Mouse (Mus musculus) embryonic facial prominence, embryonic 10.5 days (tissue): ENCODE measurements around the gene Rims4. TPM values are rescaled to one million over a fixed set of nuclear protein-coding genes. Genes with fewer than 3 reads are reported as not detected.
A peak's percentile ranks its signal among the peaks of the same experiment; 100 is the strongest.

ENCODE experiments used
- DNase-seq: peaks from one replicate; pipeline ENCODE4 v3.0.0-alpha.2; 2017; ENCODE audit warnings: low spot score
- H3K27ac ChIP-seq: fragments of 300-500 bp; sonication (generic); replicated peaks from 2 replicates; pipeline ENCODE4 v1.5.1; 2016; ENCODE audit warnings: mild to moderate bottlenecking
- H3K27me3 ChIP-seq: fragments of 300-500 bp; sonication (generic); replicated peaks from 2 replicates; pipeline ENCODE4 v1.6.1; 2016; ENCODE audit warnings: low read depth, mild to moderate bottlenecking; ENCODE audit not compliant: poor library complexity, severe bottlenecking
- H3K36me3 ChIP-seq: fragments of 300-500 bp; sonication (generic); replicated peaks from 2 replicates; pipeline ENCODE4 v1.6.1; 2016; ENCODE audit warnings: mild to moderate bottlenecking, moderate library complexity
- H3K4me1 ChIP-seq: fragments of 300-500 bp; sonication (generic); 2 replicates; pipeline ENCODE4 v1.6.1; 2016
- H3K4me3 ChIP-seq: fragments of 300-500 bp; sonication (generic); 2 replicates; pipeline ENCODE4 v1.5.1; 2016; ENCODE audit warnings: mild to moderate bottlenecking, moderate library complexity
- H3K9me3 ChIP-seq: fragments of 300-500 bp; sonication (generic); 2 replicates; pipeline ENCODE4 v1.6.1; 2016; ENCODE audit warnings: mild to moderate bottlenecking
- WGBS: fragments of 180-500 bp; shearing (Covaris S2); methylation state at CpG from one replicate; pipeline ENCODE4 v1.1.7; 2016; 5-methylcytosine and 5-hydroxymethylcytosine counted together
- polyA plus RNA-seq: library from polyadenylated mRNA; unstranded; fragments of >200 nt; fragmentation: Nextera tagmentation; extraction: Ambion mirVana; gene quantifications from 2 replicates; pipeline ENCODE4 v1.2.1, GENCODE M21; 2016

Gene Rims4
- polyA plus RNA-seq, 1 experiment from 2014 or later = 0.65 TPM

DNA sequence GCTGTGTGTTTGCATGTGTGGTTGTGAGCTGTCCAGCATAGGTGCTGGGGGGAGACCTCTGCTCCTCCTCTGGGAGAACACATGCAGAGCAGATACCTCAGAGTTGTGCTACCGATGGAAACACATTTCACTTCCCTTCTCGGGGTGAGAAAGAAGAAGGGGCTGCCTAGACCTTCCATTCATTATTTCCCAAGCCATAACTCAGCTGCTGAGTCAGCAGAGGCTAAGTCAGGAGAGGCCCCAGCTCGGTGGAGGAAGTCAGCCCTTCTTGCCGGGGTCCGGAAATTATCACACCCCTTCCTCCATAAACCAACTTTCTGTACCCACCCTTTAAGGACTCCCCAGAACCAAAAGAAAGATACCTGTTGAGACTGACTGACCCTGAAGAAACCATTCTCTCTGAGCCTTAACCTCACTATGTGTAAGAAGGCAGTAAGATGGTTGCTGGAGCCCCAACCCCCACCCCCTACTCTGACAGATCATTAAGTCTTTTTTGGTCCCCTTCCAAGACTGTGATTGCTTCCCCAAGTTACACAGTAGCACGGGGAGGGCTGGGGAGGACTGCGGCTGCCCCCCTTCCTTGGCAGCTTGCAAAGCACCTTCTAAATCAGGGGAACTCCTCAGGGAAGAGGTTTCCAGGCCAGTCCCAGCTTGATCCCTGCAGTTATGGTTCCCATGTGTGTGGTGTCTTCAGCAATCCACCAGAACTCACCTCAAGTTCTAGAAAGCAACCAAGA, 10.1 kb upstream of the Rims4 start:
- Histone ChIP-seq H3K27ac (no peak overlapping the region), H3K9me3 (no peaks in the 10 kb centered on the region), H3K27me3 (peaks cover 2% of the 10 kb centered on the region; the same call in 1 of the 2 replicates), H3K4me1 (no peaks in the 10 kb centered on the region), H3K4me3 (no peak overlapping the region), H3K36me3 (no peaks in the 10 kb centered on the region)
- no peak for DNase-seq
- WGBS = 80% methylated on average over 7 of the region's 7 CpGs

DNA sequence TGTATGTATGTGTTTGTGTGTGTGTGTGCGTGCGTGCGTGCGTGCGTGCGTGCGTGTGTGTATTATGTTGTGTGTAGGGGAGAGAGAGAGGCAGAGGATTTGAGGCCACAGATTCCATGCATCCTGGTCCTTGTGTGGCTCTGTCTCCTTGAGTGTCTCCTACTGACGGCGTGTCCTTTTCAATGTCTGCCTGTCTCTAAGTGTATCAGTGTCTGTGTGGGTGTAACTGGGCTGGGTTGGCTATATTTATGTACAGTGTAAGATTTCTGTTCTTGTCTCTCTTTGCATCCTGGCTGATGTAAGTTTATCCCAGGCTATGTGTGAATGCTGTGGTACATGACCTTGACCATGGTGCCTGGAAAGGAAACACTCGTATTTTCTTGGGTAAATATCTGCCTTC, 6.6 kb upstream of the Rims4 start:
- DNase-seq = no peak
- H3K9me3 ChIP-seq = no peaks in the 10 kb centered on the region
- no peaks in the 10 kb centered on the region for H3K36me3 ChIP-seq
- H3K27me3 ChIP-seq = peaks cover 38% of the 10 kb centered on the region
- H3K4me1 ChIP-seq = no peaks in the 10 kb centered on the region
- H3K4me3 ChIP-seq = no peak overlapping the region
- no peak overlapping the region for H3K27ac ChIP-seq
- 93% methylated on average over 10 of the region's 10 CpGs for WGBS

DNA sequence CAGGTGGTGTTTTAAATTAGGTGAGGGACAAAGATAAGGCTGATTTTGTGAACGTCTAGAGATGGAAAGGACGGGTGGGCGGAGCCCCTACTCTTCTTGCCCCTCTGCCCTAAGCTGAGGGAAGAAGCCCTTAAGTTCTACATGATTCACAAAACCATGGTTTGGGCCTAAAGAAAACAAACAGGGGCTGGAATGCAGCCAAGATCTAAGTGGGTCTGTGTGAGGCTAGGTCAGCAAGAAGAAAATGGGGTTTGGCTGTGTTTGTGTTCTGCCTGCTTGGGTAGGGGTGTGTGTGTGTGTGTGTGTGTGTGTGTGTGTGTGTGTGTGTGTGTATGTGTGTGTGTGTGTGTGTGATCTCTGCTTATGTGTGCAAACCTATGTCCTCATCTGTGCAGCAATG, 6.0 kb upstream of the Rims4 start:
- H3K36me3 ChIP-seq = no peaks in the 10 kb centered on the region
- no peak for DNase-seq
- no peaks in the 10 kb centered on the region for H3K9me3 ChIP-seq
- no peak overlapping the region for H3K4me3 ChIP-seq
- H3K27ac ChIP-seq = no peak overlapping the region
- H3K4me1 ChIP-seq = no peaks in the 10 kb centered on the region
- H3K27me3 ChIP-seq = peaks cover 43% of the 10 kb centered on the region
- WGBS = 72% methylated on average over 3 of the region's 3 CpGs

DNA sequence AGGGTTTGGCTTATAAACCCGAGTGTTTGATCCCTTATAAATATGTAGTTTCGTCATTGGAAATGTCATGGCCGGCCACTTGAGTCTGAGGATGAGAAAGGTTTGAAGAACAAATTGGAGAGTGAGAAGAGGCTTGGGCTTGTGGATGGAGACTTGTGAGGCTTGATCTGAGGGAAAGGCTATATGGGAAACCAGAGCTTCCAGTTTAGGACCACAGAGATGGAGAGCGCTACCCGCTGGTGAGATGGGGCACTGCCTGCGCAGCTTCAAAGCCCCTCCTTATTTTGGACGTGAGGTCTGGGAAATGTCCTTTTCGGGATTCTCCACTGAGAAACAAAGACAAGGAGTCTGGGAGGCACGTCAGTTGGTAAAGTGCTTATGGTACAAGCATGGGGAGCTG, 4.6 kb upstream of the Rims4 start:
- no peaks in the 10 kb centered on the region for H3K9me3 ChIP-seq
- H3K27me3 ChIP-seq = peaks cover 57% of the 10 kb centered on the region
- peaks cover 11% of the 10 kb centered on the region for H3K4me1 ChIP-seq
- 54% methylated on average over 9 of the region's 9 CpGs for WGBS
- DNase-seq = no peak
- H3K36me3 ChIP-seq = no peaks in the 10 kb centered on the region
- H3K27ac ChIP-seq = no peak overlapping the region
- H3K4me3 ChIP-seq = no peak overlapping the region

DNA sequence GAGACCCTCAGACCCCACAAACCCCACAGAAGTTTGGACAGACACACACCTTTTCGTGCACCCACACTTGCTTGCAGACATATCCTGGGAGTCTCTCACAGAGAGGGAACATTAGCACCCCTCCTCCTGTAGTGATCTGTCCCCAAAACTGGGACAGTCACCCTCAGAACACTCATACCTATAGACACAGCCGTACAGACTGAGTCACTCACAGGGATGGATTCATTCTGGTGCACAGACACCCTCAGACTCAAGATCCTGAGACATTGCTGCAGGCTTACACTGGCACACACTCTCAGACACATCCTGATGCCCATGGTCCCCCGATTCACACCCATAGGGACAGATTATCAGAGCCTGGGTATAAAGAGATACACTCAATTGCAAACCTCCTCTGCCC, 1.1 kb upstream of the Rims4 start:
- Histone ChIP-seq H3K4me1 (peaks cover 12% of the 10 kb centered on the region), H3K36me3 (no peaks in the 10 kb centered on the region), H3K27me3 (peaks cover 92% of the 10 kb centered on the region), H3K27ac (no peak overlapping the region), H3K4me3 (peak overlapping the region; percentile 70; the same call in 1 of the 2 replicates), H3K9me3 (no peaks in the 10 kb centered on the region)
- no peak for DNase-seq
- 76% methylated on average over 3 of the region's 3 CpGs for WGBS

DNA sequence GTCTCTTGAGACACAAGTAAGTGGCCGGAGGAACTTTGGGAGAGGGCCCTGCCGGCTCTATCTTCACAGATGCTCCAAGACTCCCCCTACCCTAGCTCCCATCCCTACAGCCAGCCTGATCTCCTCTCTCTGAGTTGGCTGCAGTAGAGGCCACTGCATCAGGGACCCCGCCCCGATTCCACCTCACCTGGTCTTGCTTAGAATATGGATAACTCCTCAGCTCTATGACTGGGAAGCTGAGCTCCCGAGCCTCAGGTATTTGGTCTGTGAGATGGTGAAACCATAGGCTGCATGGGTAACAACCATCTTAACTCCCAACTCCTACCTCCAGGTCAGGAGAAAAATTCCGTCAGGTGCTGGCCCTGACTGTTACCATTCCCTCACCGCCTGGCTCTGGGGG, 1.8 kb downstream of the Rims4 start:
- peaks cover 89% of the 10 kb centered on the region for H3K27me3 ChIP-seq
- H3K4me1 ChIP-seq = peaks cover 29% of the 10 kb centered on the region
- H3K36me3 ChIP-seq = no peaks in the 10 kb centered on the region
- no peak overlapping the region for H3K4me3 ChIP-seq
- 75% methylated on average over 7 of the region's 7 CpGs for WGBS
- H3K27ac ChIP-seq = no peak overlapping the region
- no peak for DNase-seq
- no peaks in the 10 kb centered on the region for H3K9me3 ChIP-seq

DNA sequence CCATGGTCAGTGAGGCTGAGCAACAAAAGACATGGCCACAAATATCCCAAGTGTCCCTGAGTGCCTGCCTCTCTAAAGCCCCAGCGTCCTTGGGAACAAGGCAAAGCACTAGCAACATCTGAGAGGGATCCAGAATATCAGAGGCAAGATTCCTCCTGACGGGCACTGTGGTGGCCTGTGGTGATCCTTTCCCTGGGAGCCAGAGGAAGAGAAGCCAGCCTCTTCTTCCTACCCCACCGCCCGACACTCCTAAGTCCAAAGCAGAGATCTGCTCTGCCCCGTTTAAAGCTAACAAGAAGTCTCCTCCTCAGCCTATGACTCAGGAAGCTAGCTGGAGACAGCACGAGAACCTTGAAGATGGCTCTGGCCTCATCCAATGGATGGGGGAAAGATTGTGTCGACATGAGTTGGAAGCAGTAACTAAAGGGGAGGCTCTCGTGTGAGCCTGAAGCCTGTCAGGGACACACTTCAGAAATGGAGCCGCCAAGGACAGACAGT, 3.1 kb downstream of the Rims4 start:
- H3K4me1 ChIP-seq = peaks cover 30% of the 10 kb centered on the region
- DNase-seq = no peak
- no peaks in the 10 kb centered on the region for H3K36me3 ChIP-seq
- WGBS = 74% methylated on average over 9 of the region's 9 CpGs
- H3K27ac ChIP-seq = no peak overlapping the region
- no peaks in the 10 kb centered on the region for H3K9me3 ChIP-seq
- H3K4me3 ChIP-seq = no peak overlapping the region
- peaks cover 76% of the 10 kb centered on the region for H3K27me3 ChIP-seq

DNA sequence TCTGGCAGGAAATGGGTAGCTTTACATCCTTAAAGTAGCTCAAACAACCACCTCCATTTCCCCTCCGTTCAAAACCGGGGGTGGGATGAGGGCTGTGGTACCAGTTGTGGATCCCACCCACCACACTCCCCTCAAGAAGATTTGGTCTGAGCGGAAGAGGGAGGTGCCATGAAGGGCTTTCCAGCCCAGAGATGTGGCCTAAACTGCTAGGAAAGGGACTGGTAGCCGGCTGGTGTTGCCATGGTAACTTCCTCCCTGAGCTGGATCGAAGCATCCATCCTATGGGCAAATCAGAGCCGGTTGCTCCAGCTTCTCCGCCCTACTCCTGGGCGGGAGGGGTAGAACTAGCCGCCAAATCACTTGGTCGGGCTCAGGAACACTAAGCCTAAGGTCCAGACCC, 4.4 kb downstream of the Rims4 start:
- no peak overlapping the region for H3K27ac ChIP-seq
- WGBS = 4% methylated on average over 10 of the region's 10 CpGs
- DNase-seq = peak; percentile 49
- H3K4me1 ChIP-seq = peaks cover 29% of the 10 kb centered on the region
- no peaks in the 10 kb centered on the region for H3K36me3 ChIP-seq
- no peaks in the 10 kb centered on the region for H3K9me3 ChIP-seq
- H3K4me3 ChIP-seq = peak overlapping the region; percentile 23; the same call in 1 of the 2 replicates
- H3K27me3 ChIP-seq = peaks cover 66% of the 10 kb centered on the region

DNA sequence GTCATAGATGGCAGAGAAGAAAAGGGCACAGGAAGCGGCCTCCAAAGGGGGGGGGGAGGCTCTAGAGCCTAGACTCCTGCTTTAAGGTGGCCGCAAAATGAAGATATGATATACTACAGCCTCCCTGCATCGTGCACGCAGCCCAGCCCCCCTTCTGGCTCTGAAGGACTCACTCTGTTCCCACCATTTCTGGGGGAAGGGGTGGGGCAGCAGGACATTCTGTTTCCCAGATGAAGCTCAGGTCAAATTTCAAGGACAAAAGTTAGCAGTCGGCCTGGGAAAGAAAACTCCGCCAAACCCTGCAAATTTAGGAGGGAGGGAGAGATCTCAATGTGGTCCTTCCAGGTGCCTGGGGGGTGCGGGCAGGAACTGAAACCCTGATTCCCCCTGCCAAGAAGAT, 4.8 kb downstream of the Rims4 start:
- no peaks in the 10 kb centered on the region for H3K36me3 ChIP-seq
- no peaks in the 10 kb centered on the region for H3K9me3 ChIP-seq
- H3K4me3 ChIP-seq = peak overlapping the region; percentile 23; the same call in 1 of the 2 replicates
- 28% methylated on average over 7 of the region's 7 CpGs for WGBS
- H3K27ac ChIP-seq = no peak overlapping the region
- peaks cover 62% of the 10 kb centered on the region for H3K27me3 ChIP-seq
- DNase-seq = no peak
- peaks cover 25% of the 10 kb centered on the region for H3K4me1 ChIP-seq

DNA sequence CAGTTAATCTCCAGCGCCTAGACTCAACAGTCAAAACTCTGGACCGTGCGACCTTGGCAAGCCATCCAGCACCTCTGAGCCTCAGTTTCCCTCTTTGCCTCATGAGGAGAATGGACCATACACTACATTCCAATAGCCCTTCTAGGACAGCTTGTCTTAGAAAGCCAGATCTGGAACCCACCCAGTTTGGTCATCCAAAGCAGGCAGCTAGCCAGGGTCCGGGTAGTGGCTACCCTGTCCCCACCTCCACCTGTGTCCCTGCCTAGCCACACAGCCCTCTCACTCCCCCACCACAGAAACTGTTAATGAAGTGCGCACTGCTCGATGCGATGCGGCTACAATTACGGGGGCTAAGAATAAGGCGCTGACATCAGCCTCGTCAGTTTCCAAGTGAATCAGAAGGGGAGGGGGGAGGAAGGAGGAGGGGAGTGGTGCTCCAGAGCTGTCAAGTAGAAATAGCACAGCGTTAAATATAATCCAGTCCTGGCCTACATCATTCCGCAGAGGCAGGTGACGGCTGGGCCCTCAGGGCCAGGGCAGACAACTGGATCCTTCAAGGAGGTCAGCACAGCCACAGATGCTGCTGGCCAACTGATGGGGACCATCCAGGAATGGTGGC, 6.5 kb downstream of the Rims4 start:
- Histone ChIP-seq H3K36me3 (no peaks in the 10 kb centered on the region), H3K4me1 (peaks cover 18% of the 10 kb centered on the region), H3K4me3 (no peak overlapping the region), H3K27ac (no peak overlapping the region), H3K9me3 (no peaks in the 10 kb centered on the region), H3K27me3 (peaks cover 45% of the 10 kb centered on the region)
- DNase-seq = peak; percentile 30
- 81% methylated on average over 14 of the region's 14 CpGs for WGBS

DNA sequence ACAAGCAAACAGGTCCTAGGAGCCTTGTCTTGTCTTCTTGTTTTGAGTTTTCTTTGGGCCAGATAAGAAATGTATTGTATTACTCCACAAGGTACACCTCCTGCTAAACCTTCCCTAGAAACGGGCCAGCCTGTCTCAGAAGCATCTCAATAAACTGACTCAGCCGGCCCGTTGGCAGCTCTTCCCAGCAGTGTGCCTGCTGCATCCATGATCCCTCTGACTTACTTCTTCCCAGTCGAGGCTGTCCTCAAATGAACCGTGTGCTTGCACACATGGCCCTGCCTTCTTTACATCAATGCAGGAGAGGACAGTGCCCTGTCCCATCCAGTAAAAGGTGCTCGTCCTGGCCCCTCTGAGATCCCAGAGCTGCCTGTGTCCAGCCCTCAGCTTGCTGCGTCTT, 8.9 kb downstream of the Rims4 start:
- Histone ChIP-seq H3K9me3 (no peaks in the 10 kb centered on the region), H3K27ac (no peak overlapping the region), H3K4me1 (peaks cover 18% of the 10 kb centered on the region), H3K36me3 (no peaks in the 10 kb centered on the region), H3K4me3 (no peak overlapping the region), H3K27me3 (peaks cover 21% of the 10 kb centered on the region)
- DNase-seq = no peak
- WGBS = 83% methylated on average over 7 of the region's 7 CpGs

DNA sequence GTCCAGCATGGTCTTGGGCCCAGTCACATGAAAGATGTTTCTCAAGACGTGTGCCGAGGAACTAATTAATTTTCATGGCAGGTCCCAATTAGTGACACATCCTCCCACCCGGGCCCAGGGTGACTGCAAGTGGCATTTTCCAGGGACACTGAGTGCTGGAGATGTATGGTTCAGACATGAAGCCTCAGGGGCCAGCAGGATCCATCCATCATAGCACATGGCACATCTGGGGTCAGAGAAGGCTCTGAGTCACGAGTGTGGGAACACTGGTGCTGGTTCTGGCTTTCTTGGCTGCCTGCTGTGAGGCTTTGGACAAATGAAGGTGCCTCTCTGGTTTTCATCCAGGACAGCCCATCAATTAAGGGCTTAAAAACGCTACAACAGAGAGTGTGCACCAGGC, 11.4 kb downstream of the Rims4 start:
- H3K9me3 ChIP-seq = no peaks in the 10 kb centered on the region
- peaks cover 7% of the 10 kb centered on the region; the same call in 1 of the 2 replicates for H3K4me1 ChIP-seq
- 0 out of 2 replicates have a peak, but pooled peaks cover 3% of the 10 kb centered on the region for H3K27me3 ChIP-seq
- no peak for DNase-seq
- H3K36me3 ChIP-seq = no peaks in the 10 kb centered on the region
- WGBS = 73% methylated on average over 5 of the region's 5 CpGs
- H3K27ac ChIP-seq = no peak overlapping the region
- H3K4me3 ChIP-seq = no peak overlapping the region

DNA sequence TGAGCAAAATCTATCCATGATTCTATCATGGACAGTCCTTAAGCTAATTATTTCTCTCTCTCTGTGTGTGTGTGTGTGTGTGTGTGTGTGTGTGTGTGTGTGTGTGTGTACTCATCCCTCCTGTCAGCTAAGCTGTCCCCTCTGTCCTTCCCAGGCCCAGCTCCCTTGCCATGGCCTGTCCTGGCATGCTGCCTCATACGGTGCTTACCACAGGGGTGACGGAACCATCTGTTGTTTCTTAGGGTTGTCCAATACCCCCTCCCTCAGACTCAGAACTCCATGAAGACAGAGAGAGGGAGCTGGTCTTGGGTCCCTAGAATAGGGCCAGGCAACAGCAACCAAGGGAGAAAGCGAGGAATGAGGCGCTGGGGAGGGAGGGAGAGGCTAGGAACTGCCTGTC, 14.2 kb downstream of the Rims4 start:
- H3K27ac ChIP-seq = no peak overlapping the region
- H3K4me3 ChIP-seq = no peak overlapping the region
- 75% methylated on average over 4 of the region's 4 CpGs for WGBS
- DNase-seq = no peak
- H3K27me3 ChIP-seq = no peaks in the 10 kb centered on the region
- no peaks in the 10 kb centered on the region for H3K36me3 ChIP-seq
- no peaks in the 10 kb centered on the region for H3K9me3 ChIP-seq
- H3K4me1 ChIP-seq = peaks cover 12% of the 10 kb centered on the region; the same call in 1 of the 2 replicates
